9 mouse cellular contexts compared by ENCODE assay signal in the genomic region with DNA sequence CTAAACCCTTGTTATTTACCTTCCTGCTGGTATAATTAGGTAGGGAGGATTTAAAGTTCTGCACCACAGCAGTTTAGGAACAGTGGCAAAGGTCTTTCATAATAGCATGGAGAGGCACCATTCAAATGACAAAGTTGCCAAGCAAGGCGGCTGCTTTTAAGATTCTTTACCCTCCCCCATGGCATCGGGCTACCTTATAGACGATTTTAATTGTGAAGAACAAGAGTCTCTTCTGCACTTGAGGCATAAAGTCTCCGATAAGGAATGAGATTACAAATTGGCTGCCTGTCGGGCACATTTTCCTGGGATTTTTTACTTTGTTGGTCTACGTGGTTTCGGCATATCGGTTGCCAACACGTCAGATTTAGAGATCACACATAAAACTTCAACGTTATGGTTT. TPM values are rescaled to one million over a fixed set of nuclear protein-coding genes. Genes with fewer than 3 reads are reported as not detected.
DNase-seq lines count a peak whose midpoint lies in the region; ATAC-seq lines count a peak whose summit lies in the region.
"Had no signal": no experiment of that assay in that cellular context is flagged by ENCODE, and none has a peak within 500 bp of the region (broad histone marks: within the 10 kb centered on the region; RNA-seq: fewer than 3 reads in every experiment).

No protein-coding gene starts in this region.

- ATAC-seq in heart, embryonic 11.5 days (replicated peaks; ENCODE audit: insufficient number of reproducible peaks, low FRiP score, low TSS enrichment) = no peak
- no peak for ATAC-seq in hindbrain, embryonic 16.5 days
- ATAC-seq in midbrain, embryonic 15.5 days (replicated peaks) = no peak

- peak overlapping the region; percentile 18; the same call in 1 of the 2 replicates for H3K9ac ChIP-seq in heart, embryonic 11.5 days (ENCODE audit: low read depth, low read length)
- H3K9ac ChIP-seq in hindbrain, embryonic 16.5 days (ENCODE audit: low read depth, low read length) = peak overlapping the region; percentile 94
- H3K9ac ChIP-seq in midbrain, embryonic 15.5 days = peak overlapping the region; percentile 79

- peak overlapping the region; percentile 97; the same call in 1 of the 2 replicates for H3K27ac ChIP-seq in heart, embryonic 11.5 days (ENCODE audit: low read depth, low read length)
- peak overlapping the region; percentile 50 for H3K27ac ChIP-seq in brown adipose tissue, adult 24 weeks (replicated peaks; ENCODE audit: low read depth, low read length)
- H3K27ac ChIP-seq in hindbrain, embryonic 16.5 days (ENCODE audit: low read depth, low read length) = peak overlapping the region; percentile 100
- H3K27ac ChIP-seq in midbrain, embryonic 15.5 days = peak overlapping the region; percentile 100

- H3K9me3 ChIP-seq in heart, embryonic 11.5 days (replicated peaks; ENCODE audit: control insufficient read depth, low read length) = no peaks in the 10 kb centered on the region
- H3K9me3 ChIP-seq in hindbrain, embryonic 16.5 days (ENCODE audit: control insufficient read depth, low read length) = no peaks in the 10 kb centered on the region
- no peaks in the 10 kb centered on the region for H3K9me3 ChIP-seq in midbrain, embryonic 15.5 days

- no peaks in the 10 kb centered on the region; the same call in 1 of the 2 replicates for H3K4me1 ChIP-seq in heart, embryonic 11.5 days (ENCODE audit: control insufficient read depth, insufficient read depth, low read length)
- peaks cover 3% of the 10 kb centered on the region; the same call in 1 of the 2 replicates for H3K4me1 ChIP-seq in brown adipose tissue, adult 24 weeks (ENCODE audit: control insufficient read depth, insufficient read depth, insufficient read length, low read length)
- peaks cover 6% of the 10 kb centered on the region for H3K4me1 ChIP-seq in hindbrain, embryonic 16.5 days (ENCODE audit: control insufficient read depth, insufficient read depth, low read depth, low read length)
- peaks cover 12% of the 10 kb centered on the region for H3K4me1 ChIP-seq in midbrain, embryonic 15.5 days

- H3K36me3 ChIP-seq in heart, embryonic 11.5 days (ENCODE audit: control insufficient read depth, insufficient read depth, low read length) = no peaks in the 10 kb centered on the region
- H3K36me3 ChIP-seq in hindbrain, embryonic 16.5 days (ENCODE audit: control insufficient read depth, insufficient read depth, low read length) = no peaks in the 10 kb centered on the region
- no peaks in the 10 kb centered on the region for H3K36me3 ChIP-seq in midbrain, embryonic 15.5 days (replicated peaks)

- H3K4me2 ChIP-seq in heart, embryonic 11.5 days = peak overlapping the region; percentile 91
- peak overlapping the region; percentile 82 for H3K4me2 ChIP-seq in hindbrain, embryonic 16.5 days (ENCODE audit: low read length)
- H3K4me2 ChIP-seq in midbrain, embryonic 15.5 days = peak overlapping the region; percentile 75

- no peak for DNase-seq in heart, postnatal 36 days
- DNase-seq in layer of hippocampus, adult 9-10 months (ENCODE audit: low spot score) = no peak
- no peak for DNase-seq in left cerebral cortex, postnatal 14 days (ENCODE audit: low spot score in 2 of 2)
- DNase-seq in layer of hippocampus, adult 8-10 months (ENCODE audit: low spot score in 2 of 2) = no peak
- DNase-seq: kidney, postnatal 14 days had no signal

- intact Hi-C loops in heart, postnatal 36 days (cut with DNase I) = loop anchor here (2.0 to 5.0 kb wide), 3 partner anchors 92 to 255 kb away; a partner anchor contains a TSS
- intact Hi-C loops in left cerebral cortex, postnatal 14 days (cut with DNase I) = loop anchor here (5.0 to 10.0 kb wide), 2 partner anchors 95 to 402 kb away; no protein-coding TSS in a partner anchor

- peak overlapping the region; percentile 70 for H3K4me3 ChIP-seq in heart, embryonic 11.5 days (ENCODE audit: low read depth, low read length)
- peak overlapping the region; percentile 83 for H3K4me3 ChIP-seq in brown adipose tissue, adult 24 weeks (ENCODE audit: insufficient read depth, low read depth, low read length)
- peak overlapping the region; percentile 97 for H3K4me3 ChIP-seq in hindbrain, embryonic 16.5 days (ENCODE audit: low read length)
- peak overlapping the region; percentile 89 for H3K4me3 ChIP-seq in midbrain, embryonic 15.5 days

- 50% methylated on average over 10 of the region's 10 CpGs for whole genome bisulfite sequencing in heart, embryonic 11.5 days (ENCODE audit: insufficient replicate concordance)
- 14% methylated on average over 10 of the region's 10 CpGs for WGBS in hindbrain, embryonic 16.5 days
- 10% methylated on average over 10 of the region's 10 CpGs for WGBS in midbrain, embryonic 15.5 days

- no peaks in the 10 kb centered on the region for H3K27me3 ChIP-seq in heart, embryonic 11.5 days (ENCODE audit: control insufficient read depth, insufficient read depth, low read length)
- H3K27me3 ChIP-seq in hindbrain, embryonic 16.5 days (replicated peaks; ENCODE audit: control insufficient read depth, insufficient read depth, low read length) = no peaks in the 10 kb centered on the region
- H3K27me3 ChIP-seq in midbrain, embryonic 15.5 days (replicated peaks) = no peaks in the 10 kb centered on the region

RNA-seq across cellular contexts. Expression of a gene that starts 1.6 kb away (rescaled TPM):
- 41.2 and 57.5 TPM in 2 replicates for polyA plus RNA-seq in heart, embryonic 11.5 days (2014; fragmentation: Nextera tagmentation; extraction: Ambion mirVana)
- 10 to 100 TPM; 52.3 to 55.6 TPM for total RNA-seq in heart, postnatal 36 days (2021)
- 32.5 and 47.5 TPM in 2 replicates for polyA plus RNA-seq in brown adipose tissue, adult 24 weeks (2012; ENCODE audit: insufficient read depth, insufficient read length, missing spikeins)
- 123 and 131 TPM in 2 replicates for polyA plus RNA-seq in hindbrain, embryonic 16.5 days (2015; fragmentation: Nextera tagmentation; extraction: Ambion mirVana)
- polyA plus RNA-seq in midbrain, embryonic 15.5 days (2015; fragmentation: Nextera tagmentation; extraction: Ambion mirVana) = 164 and 167 TPM in 2 replicates
- total RNA-seq in left cerebral cortex, postnatal 14 days (2021) = 100 to 1,000 TPM; 205 to 206 TPM
- total RNA-seq in layer of hippocampus, adult 8-10 months (2022) = 100 to 1,000 TPM; 142 to 170 (median 159) TPM

Comparison
In these comparisons a context has a peak if more than half of its experiments do, and no peak if none do; other contexts are left out.
1. H3K27ac ChIP-seq: peak in every context shown above with its lines; median percentile 100 in hindbrain, embryonic 16.5 days; 100 in midbrain, embryonic 15.5 days; 97 in heart, embryonic 11.5 days; 50 in brown adipose tissue, adult 24 weeks.
2. H3K9ac ChIP-seq: peak in every context shown above with its lines; median percentile 94 in hindbrain, embryonic 16.5 days; 79 in midbrain, embryonic 15.5 days; 18 in heart, embryonic 11.5 days.